Mouse (Mus musculus): ENCODE results near the gene Ralgps2.
A peak's percentile ranks its signal among the peaks of the same experiment; 100 is the strongest.

The Ralgps2 gene

GRCm38 (mm10) chr1:156891561-156891960 is 47.9 kb downstream of the Ralgps2 start:
- DNase-seq = no peak

- DNase-seq = peak; percentile 20
Measured at GRCm38 (mm10) chr1:156888830-156889229, 50.6 kb downstream of the Ralgps2 start.

GRCm38 (mm10) chr1:156885879-156886278 is 53.5 kb downstream of the Ralgps2 start:
- no peak for DNase-seq

- no peak for DNase-seq
Measured at GRCm38 (mm10) chr1:156884782-156885181, 54.6 kb downstream of the Ralgps2 start.

GRCm38 (mm10) chr1:156870616-156871015 is 68.8 kb downstream of the Ralgps2 start:
- DNase-seq = no peak

GRCm38 (mm10) chr1:156870028-156870427 is 69.4 kb downstream of the Ralgps2 start:
- no peak for DNase-seq

- DNase-seq = no peak
Measured at GRCm38 (mm10) chr1:156864240-156864639, 75.2 kb downstream of the Ralgps2 start.

GRCm38 (mm10) chr1:156863726-156864125 is 75.7 kb downstream of the Ralgps2 start:
- no peak for DNase-seq

- peak; percentile 35 for DNase-seq
Measured at GRCm38 (mm10) chr1:156861475-156862043, 77.9 kb downstream of the Ralgps2 start.

GRCm38 (mm10) chr1:156860266-156860665 is 79.2 kb downstream of the Ralgps2 start:
- no peak for DNase-seq

- DNase-seq = no peak
Measured at GRCm38 (mm10) chr1:156859711-156860250, 79.6 kb downstream of the Ralgps2 start.

GRCm38 (mm10) chr1:156859156-156859555 is 80.3 kb downstream of the Ralgps2 start:
- DNase-seq = no peak

GRCm38 (mm10) chr1:156856666-156857065 is 82.8 kb downstream of the Ralgps2 start:
- no peak for DNase-seq

- no peak for DNase-seq
Measured at GRCm38 (mm10) chr1:156854558-156854957, 84.9 kb downstream of the Ralgps2 start.

- no peak for DNase-seq
Measured at GRCm38 (mm10) chr1:156852872-156853271, 86.6 kb downstream of the Ralgps2 start.

GRCm38 (mm10) chr1:156852409-156852808 is 87.0 kb downstream of the Ralgps2 start:
- DNase-seq = no peak

GRCm38 (mm10) chr1:156847098-156847497 is 92.3 kb downstream of the Ralgps2 start:
- no peak for DNase-seq

GRCm38 (mm10) chr1:156841625-156842339 is 97.6 kb downstream of the Ralgps2 start:
- no peak for DNase-seq

GRCm38 (mm10) chr1:156838695-156839094 is 100.7 kb downstream of the Ralgps2 start:
- peak; percentile 60 for DNase-seq

GRCm38 (mm10) chr1:156838177-156838576 is 101.2 kb downstream of the Ralgps2 start, which contains the start of gene Angptl1:
TSS of gene Angptl1 (plus strand) at chr1:156838562.
- DNase-seq = no peak

- no peak for DNase-seq
Measured at GRCm38 (mm10) chr1:156819236-156819635, 120.2 kb downstream of the Ralgps2 start.

GRCm38 (mm10) chr1:156813485-156813884 is 125.9 kb downstream of the Ralgps2 start:
- DNase-seq = no peak

GRCm38 (mm10) chr1:156812716-156813115 is 126.7 kb downstream of the Ralgps2 start:
- no peak for DNase-seq

- no peak for DNase-seq
Measured at GRCm38 (mm10) chr1:156811928-156812327, 127.5 kb downstream of the Ralgps2 start.

Measured in kidney, postnatal 10 days (tissue).